Comparison of ENCODE assay signal across 9 mouse cellular contexts in the genomic region with DNA sequence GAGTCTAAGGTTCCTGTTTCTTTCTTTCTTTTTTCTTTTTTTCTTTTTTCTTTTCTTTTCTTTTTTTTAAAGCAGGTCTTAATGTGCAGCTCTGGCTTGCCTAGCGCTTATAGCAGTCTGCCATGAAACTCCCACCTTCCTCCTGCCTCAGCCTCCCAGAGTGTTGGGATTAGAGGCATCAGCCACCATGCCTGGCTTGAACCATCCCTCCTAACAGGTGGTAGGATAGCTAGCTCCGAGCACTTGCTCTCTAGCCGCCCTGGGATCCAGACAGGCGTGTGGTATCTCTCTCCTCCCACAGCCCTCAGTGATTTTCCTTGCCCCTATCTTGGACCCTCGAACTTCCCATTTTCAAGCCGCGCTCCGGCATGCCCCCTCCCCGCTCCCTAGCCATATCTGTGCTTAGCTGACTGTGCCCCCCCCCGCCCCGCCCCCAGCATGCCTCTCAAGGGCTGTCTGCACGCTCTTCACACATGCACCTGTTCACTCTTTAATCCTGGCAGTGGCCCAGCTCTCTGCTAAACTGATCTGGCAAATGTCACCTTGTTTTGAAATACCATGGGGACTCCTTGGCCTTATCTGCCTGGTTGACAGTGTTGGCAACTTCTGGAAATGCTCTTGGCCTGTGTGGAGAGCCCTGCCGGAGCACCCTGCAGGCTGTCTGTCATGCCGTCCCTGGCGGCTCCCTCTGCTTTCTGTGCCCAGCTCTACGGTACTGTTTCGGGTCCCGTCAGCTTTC. TPM values are rescaled to one million over a fixed set of nuclear protein-coding genes. Genes with fewer than 3 reads are reported as not detected.
DNase-seq lines count a peak whose midpoint lies in the region; ATAC-seq and TF ChIP-seq lines count a peak whose summit lies in the region.
"Had no signal": no experiment of that assay in that cellular context is flagged by ENCODE, and none has a peak within 500 bp of the region (broad histone marks: within the 10 kb centered on the region; RNA-seq: fewer than 3 reads in every experiment).

No protein-coding gene starts in this region.

- no peak overlapping the region for H3K4me2 ChIP-seq in lung, embryonic 15.5 days
- no peak overlapping the region for H3K4me2 ChIP-seq in stomach, postnatal 0 days (replicated peaks; ENCODE audit: low read depth)

- H3K9ac ChIP-seq in lung, embryonic 15.5 days = no peak overlapping the region
- no peak overlapping the region for H3K9ac ChIP-seq in stomach, postnatal 0 days (ENCODE audit: low read length)

- ATAC-seq in lung, embryonic 15.5 days (ENCODE audit: borderline replicate concordance, extremely low read depth, low FRiP score, low TSS enrichment) = peak; percentile 50
- peak; percentile 61 for ATAC-seq in stomach, postnatal 0 days (ENCODE audit: low FRiP score, low TSS enrichment)
- ATAC-seq: Patski had no signal

- 16% methylated on average over 18 of the region's 18 CpGs for WGBS in lung, embryonic 15.5 days
- WGBS in stomach, postnatal 0 days = 24% methylated on average over 17 of the region's 18 CpGs

- H3K27me3 ChIP-seq in lung, embryonic 15.5 days = peaks cover 16% of the 10 kb centered on the region; the same call in 1 of the 2 replicates
- peaks cover 2% of the 10 kb centered on the region; the same call in 1 of the 2 replicates for H3K27me3 ChIP-seq in stomach, postnatal 0 days (ENCODE audit: control insufficient read depth, insufficient read depth, low read length)
- H3K27me3 ChIP-seq: Patski had no signal

- H3K4me3 ChIP-seq in embryonic fibroblast, embryonic 13.5 days (ENCODE audit: insufficient read depth, low read length) = no peak overlapping the region
- H3K4me3 ChIP-seq in lung, embryonic 15.5 days = no peak overlapping the region
- H3K4me3 ChIP-seq in stomach, postnatal 0 days (ENCODE audit: low read depth, low read length) = no peak overlapping the region

- intact Hi-C loops in heart, postnatal 14 days (cut with DNase I) = no loop called here

- TF ChIP-seq EP300 in stomach, postnatal 0 days (optimal IDR thresholded peaks at IDR 0.05) = no peak

- no peaks in the 10 kb centered on the region for H3K9me3 ChIP-seq in lung, embryonic 15.5 days
- H3K9me3 ChIP-seq in stomach, postnatal 0 days (ENCODE audit: control insufficient read depth, low read length) = no peaks in the 10 kb centered on the region

- no peak for TF ChIP-seq CTCF in embryonic fibroblast, embryonic 13.5 days (IDR thresholded peaks at IDR 0.05; ENCODE audit: borderline replicate concordance, insufficient read depth, low read length)
- no peak for TF ChIP-seq CTCF in stomach, postnatal 0 days (IDR thresholded peaks at IDR 0.05; ENCODE audit: low read depth)

- 0 out of 2 replicates have a peak, but pooled peaks cover under 1% of the 10 kb centered on the region for H3K4me1 ChIP-seq in embryonic fibroblast, embryonic 13.5 days (ENCODE audit: control insufficient read depth, insufficient read depth, low read length)
- H3K4me1 ChIP-seq in lung, embryonic 15.5 days = peaks cover 24% of the 10 kb centered on the region
- H3K4me1 ChIP-seq in stomach, postnatal 0 days (replicated peaks; ENCODE audit: control insufficient read depth, insufficient read depth) = no peaks in the 10 kb centered on the region

- peak; percentile 61 for DNase-seq in layer of hippocampus, adult 9-11 months
- no peak for DNase-seq in layer of hippocampus, adult 9-10 months (ENCODE audit: low spot score)
- DNase-seq in heart, postnatal 14 days = peak; percentile 56 to 77
- peak; percentile 69 for DNase-seq in stomach, postnatal 0 days (ENCODE audit: low spot score)
- DNase-seq in spleen, postnatal 14 days (ENCODE audit: low spot score in 2 of 2) = no peak
- no peak for DNase-seq in left cerebral cortex, adult 8-10 months (ENCODE audit: low spot score in 2 of 2)

- peak; percentile 20 for TF ChIP-seq POLR2A in embryonic fibroblast, embryonic 13.5 days (IDR thresholded peaks at IDR 0.05; ENCODE audit: low read depth, low read length)

- peaks cover 12% of the 10 kb centered on the region for H3K36me3 ChIP-seq in lung, embryonic 15.5 days
- peaks cover 12% of the 10 kb centered on the region for H3K36me3 ChIP-seq in stomach, postnatal 0 days (ENCODE audit: control insufficient read depth, insufficient read depth, low read length)

- no peak overlapping the region for H3K27ac ChIP-seq in embryonic fibroblast, embryonic 13.5 days (ENCODE audit: insufficient read depth, low read length)
- no peak overlapping the region for H3K27ac ChIP-seq in lung, embryonic 15.5 days
- no peak overlapping the region for H3K27ac ChIP-seq in stomach, postnatal 0 days (replicated peaks)

RNA-seq across cellular contexts. Expression of a gene that starts 7.1 kb away (rescaled TPM):
- 105 and 139 TPM in 2 replicates for polyA plus RNA-seq in embryonic fibroblast, embryonic 13.5 days (2011; ENCODE audit: insufficient read length, low read depth, missing spikeins)
- 10 to 100 TPM; 27.0 to 27.3 TPM for total RNA-seq in heart, postnatal 14 days (2021)
- 124 and 132 TPM in 2 replicates for polyA plus RNA-seq in lung, embryonic 15.5 days (2015; fragmentation: Nextera tagmentation; extraction: Ambion mirVana)
- polyA plus RNA-seq in stomach, postnatal 0 days (2015; fragmentation: Nextera tagmentation; extraction: Ambion mirVana) = 39.3 and 40.4 TPM in 2 replicates
- total RNA-seq in left cerebral cortex, adult 8-10 months (2022) = 100 to 1,000 TPM; 216 to 253 (median 234) TPM

RNA-seq across cellular contexts. Expression of a gene that starts 18.4 kb away (rescaled TPM):
- 132 and 179 TPM in 2 replicates for polyA plus RNA-seq in embryonic fibroblast, embryonic 13.5 days (2011; ENCODE audit: insufficient read length, low read depth, missing spikeins)
- 10 to 100 TPM; 52.3 to 56.6 TPM for total RNA-seq in heart, postnatal 14 days (2021)
- 169 and 176 TPM in 2 replicates for polyA plus RNA-seq in lung, embryonic 15.5 days (2015; fragmentation: Nextera tagmentation; extraction: Ambion mirVana)
- 174 and 193 TPM in 2 replicates for polyA plus RNA-seq in stomach, postnatal 0 days (2015; fragmentation: Nextera tagmentation; extraction: Ambion mirVana)
- total RNA-seq in left cerebral cortex, adult 8-10 months (2022) = 10 to 100 TPM; 78.3 to 93.8 (median 85.9) TPM

RNA-seq across cellular contexts. Expression of a gene that starts 31.0 kb away (rescaled TPM):
- polyA plus RNA-seq in embryonic fibroblast, embryonic 13.5 days (2011; ENCODE audit: insufficient read length, low read depth, missing spikeins) = 2.5 and 4.6 TPM in 2 replicates
- 1 to 10 TPM in 1 of 2 experiments, under 1 TPM in 1; 0.81 to 1.6 TPM for total RNA-seq in heart, postnatal 14 days (2021)
- 0.29 and 0.39 TPM in 2 replicates for polyA plus RNA-seq in lung, embryonic 15.5 days (2015; fragmentation: Nextera tagmentation; extraction: Ambion mirVana)
- 0.13 and 0.28 TPM in 2 replicates for polyA plus RNA-seq in stomach, postnatal 0 days (2015; fragmentation: Nextera tagmentation; extraction: Ambion mirVana)
- total RNA-seq in left cerebral cortex, adult 8-10 months (2022) = 10 to 100 TPM; 50.8 to 62.7 (median 59.7) TPM

RNA-seq across cellular contexts. Expression of a gene that starts 34.0 kb away (rescaled TPM):
- polyA plus RNA-seq in embryonic fibroblast, embryonic 13.5 days (2011; ENCODE audit: insufficient read length, low read depth, missing spikeins) = 0.60 and 0.79 TPM in 2 replicates
- total RNA-seq in heart, postnatal 14 days (2021) = 1 to 10 TPM; 1.9 to 2.3 TPM
- polyA plus RNA-seq in lung, embryonic 15.5 days (2015; fragmentation: Nextera tagmentation; extraction: Ambion mirVana) = 2.7 and 3.1 TPM in 2 replicates
- 1.0 and 1.3 TPM in 2 replicates for polyA plus RNA-seq in stomach, postnatal 0 days (2015; fragmentation: Nextera tagmentation; extraction: Ambion mirVana)
- total RNA-seq in left cerebral cortex, adult 8-10 months (2022) = 1 to 10 TPM; 3.7 to 6.3 (median 5.2) TPM

RNA-seq across cellular contexts. Expression of a gene that starts 41.4 kb away (rescaled TPM):
- 23.9 and 26.2 TPM in 2 replicates for polyA plus RNA-seq in embryonic fibroblast, embryonic 13.5 days (2011; ENCODE audit: insufficient read length, low read depth, missing spikeins)
- total RNA-seq in heart, postnatal 14 days (2021) = 10 to 100 TPM; 14.4 to 14.8 TPM
- 65.7 and 67.2 TPM in 2 replicates for polyA plus RNA-seq in lung, embryonic 15.5 days (2015; fragmentation: Nextera tagmentation; extraction: Ambion mirVana)
- polyA plus RNA-seq in stomach, postnatal 0 days (2015; fragmentation: Nextera tagmentation; extraction: Ambion mirVana) = 24.2 and 25.6 TPM in 2 replicates
- total RNA-seq in left cerebral cortex, adult 8-10 months (2022) = 10 to 100 TPM; 44.5 to 55.2 (median 48.2) TPM

Comparison
In these comparisons a context has a peak if more than half of its experiments do, and no peak if none do; other contexts are left out.
1. DNase-seq: peak in layer of hippocampus, adult 9-11 months (single experiment), heart, postnatal 14 days (2 of 2) and stomach, postnatal 0 days (single experiment); none in layer of hippocampus, adult 9-10 months (single experiment), spleen, postnatal 14 days (0 of 2) and left cerebral cortex, adult 8-10 months (0 of 2).